Mouse (Mus musculus): ENCODE results near the gene Slc44a3. TPM values are rescaled to one million over a fixed set of nuclear protein-coding genes. Genes with fewer than 3 reads are reported as not detected.

Slc44a3 gene
- total RNA-seq (2023) = not detected

DNA sequence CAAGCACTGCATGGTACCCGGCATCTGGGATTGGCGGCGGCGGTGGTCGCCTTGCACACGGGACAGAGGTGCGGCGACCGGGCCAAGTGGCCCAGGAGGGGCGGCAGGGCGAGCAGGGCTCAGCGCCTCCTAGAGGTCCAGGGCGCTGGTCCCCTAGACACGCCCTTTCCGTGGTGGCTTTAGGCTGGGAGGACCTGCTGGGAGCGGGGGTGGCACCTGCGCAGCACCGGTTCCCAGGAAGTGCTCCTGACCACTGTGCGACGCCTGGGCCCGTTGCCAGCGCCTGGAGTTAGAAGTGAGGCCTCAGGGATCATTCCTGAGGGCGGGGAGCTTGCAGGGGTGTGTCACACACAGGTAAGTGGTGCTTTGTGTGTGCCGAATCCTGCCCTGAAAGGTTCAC lies at the start of gene Slc44a3:
Slc44a3 (minus strand) TSS at position 229 of the 400 bp plus-strand sequence.

DNA sequence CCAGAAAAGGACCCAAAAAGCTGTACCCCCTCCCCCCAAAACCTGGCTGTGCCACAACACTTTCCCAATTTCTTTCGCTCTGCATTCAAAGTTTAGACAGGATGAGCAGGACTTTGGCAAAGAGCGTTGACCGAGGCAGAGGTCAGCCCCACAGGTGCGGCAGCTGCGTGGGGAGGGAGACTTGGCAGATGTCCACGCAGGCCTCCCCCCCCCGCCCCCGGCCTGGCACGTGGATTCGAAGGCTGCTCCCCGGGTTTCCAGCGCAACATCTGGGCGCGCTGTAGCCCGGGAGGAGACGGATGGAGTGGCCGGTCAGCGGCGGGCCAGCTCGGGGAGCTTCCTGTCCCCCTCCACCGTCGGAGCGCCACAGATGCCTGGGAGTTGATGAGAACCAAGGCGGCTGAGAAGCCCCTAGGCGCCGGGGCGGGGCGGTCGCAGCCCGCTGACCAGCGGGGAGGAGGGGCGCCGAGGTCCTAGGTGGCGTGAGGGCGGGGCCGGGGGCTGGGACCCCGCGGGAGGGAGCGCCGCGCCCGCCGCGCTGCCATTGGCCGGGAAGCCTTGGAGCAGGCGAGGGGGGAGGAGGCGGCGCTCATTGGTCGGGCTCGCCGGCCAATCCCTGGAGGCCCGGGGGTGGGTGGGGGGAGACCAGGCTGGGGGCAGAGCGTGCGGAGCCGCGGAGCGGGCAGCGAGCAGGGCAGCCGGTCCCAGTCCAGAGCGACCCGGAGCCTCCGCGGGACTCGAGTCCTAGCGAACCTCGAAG lies 106.2 kb downstream of the Slc44a3 start, which contains the start of gene Cnn3:
Cnn3 (plus strand) TSS at position 637 of the 760 bp plus-strand sequence.

Other genes starting within 250 kb of the Slc44a3 start
- gene Tmem56, start 249.3 kb downstream of the Slc44a3 start, total RNA-seq (2023) = not detected
- gene Alg14, start 240.6 kb downstream of the Slc44a3 start, total RNA-seq (2023) = 10 to 100 TPM; 10.6 to 11.0 TPM
- gene Cnn3, start 105.9 kb downstream of the Slc44a3 start, total RNA-seq (2023) = 10 to 100 TPM; 11.6 to 12.7 TPM
- not detected for gene 4930432M17Rik, start 138.4 kb upstream of the Slc44a3 start, total RNA-seq (2023)
- not detected for gene F3, start 191.1 kb upstream of the Slc44a3 start, total RNA-seq (2023)